Mouse (Mus musculus) spleen, postnatal 14 days (tissue): ENCODE measurements at regions not wholly inside any gene's neighbourhood (a gene's known extent, or its start where the extent isn't known, plus 50 kb on each side); places are given as distances from the start of the nearest gene placed in this dataset.
"Not testable (repeated sequence)": the region's sequence is repeated elsewhere in the genome, so short reads cannot be mapped to it uniquely, and the experiment has no call there.

ENCODE experiments used
- DNase-seq, 2 experiments: peaks; one replicate each; pipeline ENCODE4 v3.0.0; 2021 to 2022; ENCODE audit warnings: low spot score in 2 of 2

GRCm38 (mm10) chr1:164545843-164546242 lies 87.7 kb upstream of the Atp1b1 start:
- DNase-seq = no peak

- no peak for DNase-seq
Observed at GRCm38 (mm10) chr1:164543045-164543803, 85.1 kb upstream of the Atp1b1 start.

GRCm38 (mm10) chr1:164541711-164542110 lies 83.6 kb upstream of the Atp1b1 start:
- DNase-seq = no peak

GRCm38 (mm10) chr1:164538304-164539043 lies 80.3 kb upstream of the Atp1b1 start:
- DNase-seq = no peak

GRCm38 (mm10) chr1:164537324-164537948 lies 79.3 kb upstream of the Atp1b1 start:
- DNase-seq = no peak

GRCm38 (mm10) chr1:164532196-164532595 lies 74.0 kb upstream of the Atp1b1 start:
- no peak for DNase-seq

- no peak for DNase-seq
Observed at GRCm38 (mm10) chr1:164531741-164532140, 73.6 kb upstream of the Atp1b1 start.

GRCm38 (mm10) chr1:164526748-164527147 lies 68.6 kb upstream of the Atp1b1 start:
- no peak for DNase-seq

- DNase-seq = no peak
Observed at GRCm38 (mm10) chr1:164522377-164523150, 64.4 kb upstream of the Atp1b1 start.

GRCm38 (mm10) chr1:164521371-164522130 lies 63.4 kb upstream of the Atp1b1 start:
- DNase-seq = no peak

- DNase-seq = no peak
Observed at GRCm38 (mm10) chr1:164518866-164519265, 60.7 kb upstream of the Atp1b1 start.

GRCm38 (mm10) chr1:164518308-164518707 lies 60.2 kb upstream of the Atp1b1 start:
- no peak for DNase-seq

GRCm38 (mm10) chr1:164517362-164517761 lies 59.2 kb upstream of the Atp1b1 start:
- not testable (repeated sequence) for DNase-seq

- DNase-seq = no peak
Observed at GRCm38 (mm10) chr1:164511628-164512385, 53.7 kb upstream of the Atp1b1 start.

- DNase-seq = no peak
Observed at GRCm38 (mm10) chr1:164509226-164509625, 51.1 kb upstream of the Atp1b1 start.

GRCm38 (mm10) chr1:164508556-164508955 lies 50.4 kb upstream of the Atp1b1 start:
- DNase-seq = no peak

GRCm38 (mm10) chr1:164508106-164508505 lies 50.0 kb upstream of the Atp1b1 start:
- no peak for DNase-seq
